Mouse (Mus musculus) MEL (cell line): Measurements from ENCODE around the gene Zc4h2. TPM values are rescaled to one million over a fixed set of nuclear protein-coding genes. Genes with fewer than 3 reads are reported as not detected.

Experiments
- DNase-seq: peaks from one replicate; pipeline ENCODE4 v3.0.0; 2011; ENCODE audit warnings: low read depth, low spot score
- H3K27ac ChIP-seq: 2 replicates; pipeline ENCODE4 v1.5.1; 2012; ENCODE audit warnings: low read depth, mild to moderate bottlenecking, control low read depth, low read length, moderate library complexity; ENCODE audit not compliant: control insufficient read depth
- H3K27me3 ChIP-seq, 2 experiments: fragments of 150-350 bp in 1 of 2; sonication (generic) in 1 of 2; 2 replicates each; pipeline ENCODE4 v1.6.1; 2012; ENCODE audit warnings: low read length in 2 of 2, mild to moderate bottlenecking in 2 of 2, improper control_type of control experiment in 1 of 2, moderate library complexity in 1 of 2; ENCODE audit not compliant: insufficient read depth in 2 of 2, control insufficient read depth in 1 of 2
- H3K36me3 ChIP-seq, 2 experiments: 2 replicates each; pipeline ENCODE4 v1.6.1; 2012 to 2014; ENCODE audit warnings: low read length in 2 of 2, improper control_type of control experiment in 1 of 2, inconsistent platforms in 1 of 2, mild to moderate bottlenecking in 1 of 2; ENCODE audit not compliant: insufficient read depth in 2 of 2, control insufficient read depth in 1 of 2
- H3K4me1 ChIP-seq, 2 experiments: fragments of 150-350 bp in 1 of 2; sonication (generic) in 1 of 2; 2 replicates each; pipeline ENCODE4 v1.6.1; 2012; ENCODE audit warnings: low read length in 2 of 2, improper control_type of control experiment in 1 of 2, mild to moderate bottlenecking in 1 of 2; ENCODE audit not compliant: insufficient read depth in 2 of 2, control insufficient read depth in 1 of 2
- H3K4me3 ChIP-seq, 2 experiments: fragments of 150-350 bp in 1 of 2; sonication (generic) in 1 of 2; 2 replicates each; pipeline ENCODE4 v1.5.1; 2012; ENCODE audit warnings: low read depth in 2 of 2, low read length in 2 of 2, mild to moderate bottlenecking in 2 of 2, moderate library complexity in 2 of 2, control low read depth in 1 of 2, improper control_type of control experiment in 1 of 2; ENCODE audit not compliant: control insufficient read depth in 1 of 2, insufficient read depth in 1 of 2
- H3K79me2 ChIP-seq: 2 replicates; pipeline ENCODE4 v1.6.1; 2012; ENCODE audit warnings: mild to moderate bottlenecking, low read length, moderate library complexity; ENCODE audit not compliant: control insufficient read depth, poor library complexity, insufficient read depth
- H3K9ac ChIP-seq: 2 replicates; pipeline ENCODE4 v1.6.1; 2012; ENCODE audit warnings: low read depth, mild to moderate bottlenecking, control low read depth, low read length, moderate library complexity; ENCODE audit not compliant: control insufficient read depth, poor library complexity, severe bottlenecking
- H3K9me3 ChIP-seq: fragments of 150-350 bp; sonication (generic); replicated peaks from 2 replicates; pipeline ENCODE4 v1.6.1; 2012; ENCODE audit warnings: mild to moderate bottlenecking, low read length, improper control_type of control experiment, moderate library complexity; ENCODE audit not compliant: insufficient read depth
- CTCF ChIP-seq, 3 experiments: IDR thresholded peaks in 2 of 3; conservative IDR thresholded peaks in 1 of 3; 2 replicates each; pipeline ENCODE4 v1.5.1; 2011 to 2012; ENCODE audit warnings: low read length in 3 of 3, low read depth in 2 of 3, mild to moderate bottlenecking in 2 of 3, improper control_type of control experiment in 1 of 3, inconsistent platforms in 1 of 3, mixed read lengths in 1 of 3, moderate library complexity in 1 of 3; ENCODE audit not compliant: control insufficient read depth in 1 of 3, insufficient read depth in 1 of 3, poor library complexity in 1 of 3, severe bottlenecking in 1 of 3
- ELF1 ChIP-seq: IDR thresholded peaks from 2 replicates; pipeline ENCODE4 v1.6.1; 2014; ENCODE audit warnings: low read depth, mild to moderate bottlenecking, inconsistent platforms, low read length, improper control_type of control experiment, moderate library complexity
- EP300 ChIP-seq, 2 experiments: IDR thresholded peaks; 2 replicates each; pipeline ENCODE4 v1.6.1; 2011; ENCODE audit warnings: improper control_type of control experiment in 2 of 2, low read length in 2 of 2, low read depth in 1 of 2, mild to moderate bottlenecking in 1 of 2
- ETS1 ChIP-seq: IDR thresholded peaks from 2 replicates; pipeline ENCODE4 v1.6.1; 2012; ENCODE audit warnings: low read depth, mild to moderate bottlenecking, inconsistent platforms, low read length, improper control_type of control experiment, moderate library complexity
- GABPA ChIP-seq: IDR thresholded peaks from 2 replicates; pipeline ENCODE4 v1.6.1; 2012; ENCODE audit warnings: low read depth, mild to moderate bottlenecking, inconsistent platforms, low read length, improper control_type of control experiment, moderate library complexity
- HCFC1 ChIP-seq: IDR thresholded peaks from 2 replicates; pipeline ENCODE4 v1.6.1; 2012; ENCODE audit warnings: low read depth, mild to moderate bottlenecking, inconsistent platforms, low read length, improper control_type of control experiment, moderate library complexity
- JUND ChIP-seq: IDR thresholded peaks from 2 replicates; pipeline ENCODE4 v1.6.1; 2011; ENCODE audit warnings: low read depth, mild to moderate bottlenecking, improper control_type of control experiment, low read length
- MAX ChIP-seq: IDR thresholded peaks from 2 replicates; pipeline ENCODE4 v1.6.1; 2011; ENCODE audit warnings: low read length, improper control_type of control experiment
- MAZ ChIP-seq: IDR thresholded peaks from 2 replicates; pipeline ENCODE4 v1.6.1; 2012; ENCODE audit warnings: low read depth, mild to moderate bottlenecking, inconsistent platforms, low read length, improper control_type of control experiment
- MYC ChIP-seq: IDR thresholded peaks from 2 replicates; pipeline ENCODE4 v1.6.1; 2011; ENCODE audit warnings: low read depth, mild to moderate bottlenecking, low read length, improper control_type of control experiment, moderate library complexity
- NELFE ChIP-seq: IDR thresholded peaks from 2 replicates; pipeline ENCODE4 v1.6.1; 2011; ENCODE audit warnings: low read depth, low read length, improper control_type of control experiment
- NRF1 ChIP-seq: IDR thresholded peaks from 2 replicates; pipeline ENCODE4 v1.6.1; 2014; ENCODE audit warnings: low read depth, mild to moderate bottlenecking, inconsistent platforms, low read length, improper control_type of control experiment, moderate library complexity; ENCODE audit not compliant: poor library complexity, insufficient read depth, severe bottlenecking
- POLR2A ChIP-seq, 2 experiments: IDR thresholded peaks; 2 replicates each; pipeline ENCODE4 v1.6.1; 2011 to 2012; ENCODE audit warnings: low read length in 2 of 2, mild to moderate bottlenecking in 2 of 2, control low read depth in 1 of 2, improper control_type of control experiment in 1 of 2, low read depth in 1 of 2, moderate library complexity in 1 of 2; ENCODE audit not compliant: control insufficient read depth in 1 of 2, insufficient read depth in 1 of 2, poor library complexity in 1 of 2
- POLR2AphosphoS2 ChIP-seq: IDR thresholded peaks from 2 replicates; pipeline ENCODE4 v1.6.1; 2011; ENCODE audit warnings: low read length, improper control_type of control experiment
- POLR2AphosphoS5 ChIP-seq: IDR thresholded peaks from 2 replicates; pipeline ENCODE4 v1.6.1; 2012; ENCODE audit warnings: low read depth, borderline replicate concordance, mild to moderate bottlenecking, inconsistent platforms, low read length, moderate library complexity, mixed read lengths
- SIN3A ChIP-seq: IDR thresholded peaks from 2 replicates; pipeline ENCODE4 v1.6.1; 2012; ENCODE audit warnings: low read length, improper control_type of control experiment, inconsistent platforms
- SMC3 ChIP-seq: IDR thresholded peaks from 2 replicates; pipeline ENCODE4 v1.6.1; 2011; ENCODE audit warnings: low read depth, low read length, improper control_type of control experiment
- TCF12 ChIP-seq: IDR thresholded peaks from 2 replicates; pipeline ENCODE4 v1.6.1; 2014; ENCODE audit warnings: low read depth, mild to moderate bottlenecking, inconsistent platforms, low read length, improper control_type of control experiment, moderate library complexity
- USF1 ChIP-seq: IDR thresholded peaks from 2 replicates; pipeline ENCODE4 v1.6.1; 2014; ENCODE audit warnings: low read depth, mild to moderate bottlenecking, inconsistent platforms, low read length, improper control_type of control experiment, moderate library complexity
- ZC3H11A ChIP-seq: IDR thresholded peaks from 2 replicates; pipeline ENCODE4 v1.6.1; 2012; ENCODE audit warnings: low read depth, mild to moderate bottlenecking, inconsistent platforms, low read length, improper control_type of control experiment
- ZMIZ1 ChIP-seq: IDR thresholded peaks from 2 replicates; pipeline ENCODE4 v1.6.1; 2012; ENCODE audit warnings: low read depth, mild to moderate bottlenecking, inconsistent platforms, low read length, improper control_type of control experiment, moderate library complexity
- ZNF384 ChIP-seq: IDR thresholded peaks from 2 replicates; pipeline ENCODE4 v1.6.1; 2012; ENCODE audit warnings: low read depth, mild to moderate bottlenecking, inconsistent platforms, low read length, improper control_type of control experiment
- polyA plus RNA-seq, 2 experiments: library from polyadenylated mRNA; stranded (reverse) in 1 of 2; unstranded in 1 of 2; fragments of >175 nt in 1 of 2; fragments of >200 nt in 1 of 2; gene quantifications; 2 replicates each; pipeline versions ENCODE4 v1.2.1 to v1.2.4; 2012; ENCODE audit warnings: low replicate concordance in 2 of 2, low read depth in 1 of 2; ENCODE audit not compliant: insufficient read length in 2 of 2, insufficient read depth in 1 of 2, missing spikeins in 1 of 2
- total RNA-seq: library from RNA; depleted of rRNA; stranded (reverse); fragments of 300-350 nt; gene quantifications from 2 replicates; pipeline ENCODE4 v1.2.3, GENCODE M21; 2012

Gene Zc4h2
- total and polyA plus RNA-seq, 3 experiments: 0.08 to 0.10 TPM; not detected in 1

DNA sequence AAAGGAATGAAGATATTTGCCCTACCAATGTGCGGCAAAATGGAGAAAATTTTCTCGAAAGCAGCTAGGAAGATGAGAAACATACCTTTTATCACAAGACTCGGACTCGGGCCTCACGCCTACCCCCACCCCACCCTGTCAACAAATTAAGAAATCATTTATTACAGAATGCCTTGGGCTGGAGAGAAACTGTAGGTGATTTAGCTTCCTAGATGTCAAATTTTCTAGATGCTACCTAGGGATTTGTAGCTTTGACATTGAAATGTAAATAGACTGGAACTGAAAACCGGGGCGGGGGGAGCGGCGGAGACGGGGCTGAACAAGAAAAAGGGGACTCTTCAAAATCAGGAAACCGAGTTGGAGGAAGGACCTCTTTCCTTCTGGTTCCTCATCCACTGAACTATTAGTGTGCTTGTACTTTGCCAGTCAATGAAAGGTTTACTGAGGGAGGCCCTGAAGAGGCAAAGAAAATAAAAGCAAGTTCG lies 333 bp upstream of the Zc4h2 start:
- no peak overlapping the region for H3K27ac ChIP-seq
- H3K36me3 ChIP-seq: no peaks in the 10 kb centered on the region
- H3K4me1 ChIP-seq: no peaks in the 10 kb centered on the region
- H3K9me3 ChIP-seq: no peaks in the 10 kb centered on the region
- H3K27me3 ChIP-seq: no peaks in the 10 kb centered on the region
- DNase-seq: no peak
- H3K9ac ChIP-seq: no peak overlapping the region
- H3K4me3 ChIP-seq: no peak overlapping the region
- no peaks in the 10 kb centered on the region for H3K79me2 ChIP-seq
- TF ChIP-seq POLR2AphosphoS5: no peak
- TF ChIP-seq POLR2A (IDR thresholded peaks at IDR 0.05; ENCODE audit: control insufficient read depth in 1 of 2, insufficient read depth in 1 of 2, low read depth in 1 of 2, low read length in 2 of 2, poor library complexity in 1 of 2): no peak
- TF ChIP-seq ETS1: no peak
- TF ChIP-seq MAX: no peak
- TF ChIP-seq POLR2AphosphoS2: no peak
- no peak for TF ChIP-seq HCFC1
- no peak for TF ChIP-seq ZMIZ1
- TF ChIP-seq CTCF (IDR thresholded peaks at IDR 0.05 in 2 of 3, conservative IDR thresholded peaks at IDR 0.05 in 1 of 3; ENCODE audit: control insufficient read depth in 1 of 3, insufficient read depth in 1 of 3, low read depth in 2 of 3, low read length in 3 of 3, poor library complexity in 1 of 3, severe bottlenecking in 1 of 3): no peak
- TF ChIP-seq, all 39 proteins: peak for 0

DNA sequence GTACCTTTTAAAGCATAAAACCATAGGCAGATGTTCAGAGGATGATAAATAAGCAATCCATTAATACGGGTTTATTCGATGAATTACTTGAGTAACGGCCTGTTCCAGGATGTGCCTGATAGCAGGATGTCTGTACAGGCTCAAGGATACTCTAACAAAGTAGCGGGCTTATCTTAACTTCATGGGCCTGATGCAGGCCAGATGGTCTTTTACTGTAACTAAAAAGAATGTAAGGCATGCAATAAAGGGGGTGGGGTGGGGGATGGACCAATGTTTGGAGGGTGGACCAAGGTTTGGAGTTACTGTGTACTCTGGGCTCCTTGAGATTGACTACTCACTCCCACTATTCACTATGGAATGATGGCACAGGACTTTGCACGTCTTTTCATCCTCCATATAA lies 57.7 kb downstream of the Zc4h2 start:
- no peaks in the 10 kb centered on the region for H3K36me3 ChIP-seq
- DNase-seq: no peak
- H3K9ac ChIP-seq: no peak overlapping the region
- H3K4me3 ChIP-seq: no peak overlapping the region
- no peaks in the 10 kb centered on the region for H3K27me3 ChIP-seq
- H3K9me3 ChIP-seq: no peaks in the 10 kb centered on the region
- H3K27ac ChIP-seq: no peak overlapping the region
- no peaks in the 10 kb centered on the region for H3K4me1 ChIP-seq
- TF ChIP-seq POLR2AphosphoS2 (no peak), POLR2A (IDR thresholded peaks at IDR 0.05; ENCODE audit: control insufficient read depth in 1 of 2, insufficient read depth in 1 of 2, low read depth in 1 of 2, low read length in 2 of 2, poor library complexity in 1 of 2) (no peak), ZC3H11A (no peak), HCFC1 (no peak), MYC (no peak), ETS1 (no peak), MAZ (no peak), ZMIZ1 (no peak), GABPA (no peak), SMC3 (no peak), EP300 (IDR thresholded peaks at IDR 0.05; ENCODE audit: low read depth in 1 of 2, low read length in 2 of 2) (no peak), ELF1 (no peak), ZNF384 (no peak), NELFE (no peak), NRF1 (no peak), USF1 (no peak), JUND (no peak), CTCF (IDR thresholded peaks at IDR 0.05 in 2 of 3, conservative IDR thresholded peaks at IDR 0.05 in 1 of 3; ENCODE audit: control insufficient read depth in 1 of 3, insufficient read depth in 1 of 3, low read depth in 2 of 3, low read length in 3 of 3, poor library complexity in 1 of 3, severe bottlenecking in 1 of 3) (no peak), TCF12 (no peak), SIN3A (no peak)
- no peaks in the 10 kb centered on the region for H3K79me2 ChIP-seq
